ENCODE assay signal across 30 mouse cellular contexts in genomic region chr4:147866056-147866455, GRCm38 (mm10).
"Had no signal": no experiment of that assay in that cellular context is flagged by ENCODE, and none has a peak within 500 bp of the region (broad histone marks: within the 10 kb centered on the region; RNA-seq: fewer than 3 reads in every experiment).

No protein-coding gene starts in this region.

- H3K27ac ChIP-seq: left cerebral cortex, adult 2 months; limb, embryonic 10.5 days; limb, embryonic 12.5 days; limb, embryonic 13.5 days; limb, embryonic 15.5 days; liver, embryonic 13.5 days; liver, embryonic 14.5 days; liver, embryonic 15.5 days; lung, embryonic 15.5 days; macrophage; midbrain, embryonic 10.5 days; midbrain, embryonic 12.5 days; midbrain, embryonic 13.5 days; midbrain, embryonic 15.5 days had no signal

- H3K27me3 ChIP-seq: limb, embryonic 12.5 days; limb, embryonic 13.5 days; limb, embryonic 15.5 days; liver, embryonic 12.5 days; liver, embryonic 13.5 days; liver, embryonic 15.5 days; lung, embryonic 15.5 days; megakaryocyte, embryonic 14.5 days; midbrain, embryonic 12.5 days; midbrain, embryonic 13.5 days; midbrain, embryonic 15.5 days had no signal

- H3K4me3 ChIP-seq: left cerebral cortex, adult 2 months; limb, embryonic 10.5 days; limb, embryonic 12.5 days; limb, embryonic 13.5 days; limb, embryonic 15.5 days; liver, embryonic 13.5 days; liver, embryonic 15.5 days; lung, embryonic 15.5 days; megakaryocyte, embryonic 14.5 days; midbrain, embryonic 12.5 days; midbrain, embryonic 13.5 days; midbrain, embryonic 15.5 days; myocyte had no signal

- DNase-seq: left cerebral cortex, postnatal 4 days; liver; liver, embryonic 13.5 days; lung, adult 18-20 months; lung, adult 2 months; lung, postnatal 10 days; lung, postnatal 14 days; lung, postnatal 36 days; lung, postnatal 4 days; midbrain, embryonic 14.5 days had no signal

- H3K4me2 ChIP-seq: limb, embryonic 12.5 days; limb, embryonic 13.5 days; limb, embryonic 15.5 days; lung, embryonic 14.5 days; lung, embryonic 15.5 days; midbrain, embryonic 11.5 days; midbrain, embryonic 12.5 days; midbrain, embryonic 13.5 days; midbrain, embryonic 15.5 days had no signal

- ATAC-seq: liver, embryonic 12.5 days; lung, postnatal 0 days; midbrain, embryonic 13.5 days; midbrain, embryonic 15.5 days; midbrain, embryonic 16.5 days had no signal

- H3K9me3 ChIP-seq: limb, embryonic 10.5 days; limb, embryonic 12.5 days; limb, embryonic 13.5 days; limb, embryonic 15.5 days; liver, embryonic 12.5 days; liver, embryonic 13.5 days; liver, embryonic 15.5 days; lung, embryonic 15.5 days; megakaryocyte, embryonic 14.5 days; midbrain, embryonic 12.5 days; midbrain, embryonic 13.5 days; midbrain, embryonic 15.5 days had no signal

- H3K9ac ChIP-seq: limb, embryonic 12.5 days; limb, embryonic 13.5 days; limb, embryonic 15.5 days; liver, embryonic 13.5 days; liver, embryonic 14.5 days; liver, embryonic 15.5 days; lung, embryonic 14.5 days; lung, embryonic 15.5 days; midbrain, embryonic 12.5 days; midbrain, embryonic 13.5 days; midbrain, embryonic 15.5 days had no signal
